Mouse (Mus musculus) bone marrow macrophage, adult 2 months (primary cell): Measurements from ENCODE around the gene Phf10.
"Not testable (repeated sequence)": the region's sequence is repeated elsewhere in the genome, so short reads cannot be mapped to it uniquely, and the experiment has no call there.

Experiments
- CTCF ChIP-seq: IDR thresholded peaks from 2 replicates; pipeline ENCODE4 v1.5.1; 2012; ENCODE audit warnings: low read depth, mild to moderate bottlenecking, low read length, moderate library complexity
- POLR2A ChIP-seq: IDR thresholded peaks from 2 replicates; pipeline ENCODE4 v1.6.1; 2012; ENCODE audit warnings: mild to moderate bottlenecking, low read depth, low read length, borderline replicate concordance

- not testable (repeated sequence) for TF ChIP-seq CTCF, POLR2A
Observed at GRCm38 (mm10) chr17:14978362-14979038, 17.4 kb upstream of the Phf10 start, which contains the start of the genes 9030025P20Rik and Gm3417.
